Mouse (Mus musculus): ENCODE results near the gene Jmjd6. TPM values are rescaled to one million over a fixed set of nuclear protein-coding genes. Genes with fewer than 3 reads are reported as not detected.

Gene Jmjd6
- polyA plus RNA-seq, 2 experiments, result 57.0 to 68.0 TPM

GRCm38 (mm10) chr11:116854279-116854678 is 11.0 kb upstream of the Jmjd6 start:
- peaks cover 38% of the 10 kb centered on the region for H3K36me3 ChIP-seq (ENCODE audit: control insufficient read depth, insufficient read depth, low read length)
- peak overlapping the region; percentile 100 for H3K4me3 ChIP-seq (replicated peaks; ENCODE audit: low read length)
- DNase-seq (ENCODE audit: low spot score) (no peak), ATAC-seq (ENCODE audit: low FRiP score, low read depth) (no peak)
- TF ChIP-seq POLR2A (IDR thresholded peaks at IDR 0.05; ENCODE audit: borderline replicate concordance, extremely low read depth, insufficient read depth, insufficient read length), result no peak
- H3K27ac ChIP-seq (replicated peaks; ENCODE audit: low read depth, low read length), result peak overlapping the region; percentile 97; the same call in 1 of the 2 replicates
- H3K9me3 ChIP-seq (ENCODE audit: control insufficient read depth, low read length), result no peaks in the 10 kb centered on the region
- 29% methylated on average over 10 of the region's 10 CpGs for WGBS
- H3K9ac ChIP-seq (ENCODE audit: low read depth, low read length, severe bottlenecking), result peak overlapping the region; percentile 95
- peak overlapping the region; percentile 76 for H3K4me2 ChIP-seq (replicated peaks; ENCODE audit: low read depth, low read length, severe bottlenecking)
- H3K4me1 ChIP-seq (ENCODE audit: control insufficient read depth, insufficient read depth, low read length), result peaks cover 12% of the 10 kb centered on the region
- H3K27me3 ChIP-seq (ENCODE audit: control insufficient read depth, insufficient read depth, low read length), result no peaks in the 10 kb centered on the region

GRCm38 (mm10) chr11:116853512-116853928 is 10.3 kb upstream of the Jmjd6 start:
- Histone ChIP-seq H3K27me3 (ENCODE audit: control insufficient read depth, insufficient read depth, low read length) (no peaks in the 10 kb centered on the region), H3K36me3 (ENCODE audit: control insufficient read depth, insufficient read depth, low read length) (peaks cover 40% of the 10 kb centered on the region), H3K4me1 (ENCODE audit: control insufficient read depth, insufficient read depth, low read length) (peaks cover 12% of the 10 kb centered on the region), H3K4me3 (replicated peaks; ENCODE audit: low read length) (peak overlapping the region; percentile 100), H3K9me3 (ENCODE audit: control insufficient read depth, low read length) (no peaks in the 10 kb centered on the region), H3K4me2 (replicated peaks; ENCODE audit: low read depth, low read length, severe bottlenecking) (peak overlapping the region; percentile 76), H3K27ac (replicated peaks; ENCODE audit: low read depth, low read length) (peak overlapping the region; percentile 97), H3K9ac (ENCODE audit: low read depth, low read length, severe bottlenecking) (peak overlapping the region; percentile 95)
- 1% methylated on average over 32 of the region's 36 CpGs for WGBS
- no peak for TF ChIP-seq POLR2A (IDR thresholded peaks at IDR 0.05; ENCODE audit: borderline replicate concordance, extremely low read depth, insufficient read depth, insufficient read length)
- peak; percentile 90 for ATAC-seq (ENCODE audit: low FRiP score, low read depth)
- peak; percentile 97 for DNase-seq (ENCODE audit: low spot score)

DNA sequence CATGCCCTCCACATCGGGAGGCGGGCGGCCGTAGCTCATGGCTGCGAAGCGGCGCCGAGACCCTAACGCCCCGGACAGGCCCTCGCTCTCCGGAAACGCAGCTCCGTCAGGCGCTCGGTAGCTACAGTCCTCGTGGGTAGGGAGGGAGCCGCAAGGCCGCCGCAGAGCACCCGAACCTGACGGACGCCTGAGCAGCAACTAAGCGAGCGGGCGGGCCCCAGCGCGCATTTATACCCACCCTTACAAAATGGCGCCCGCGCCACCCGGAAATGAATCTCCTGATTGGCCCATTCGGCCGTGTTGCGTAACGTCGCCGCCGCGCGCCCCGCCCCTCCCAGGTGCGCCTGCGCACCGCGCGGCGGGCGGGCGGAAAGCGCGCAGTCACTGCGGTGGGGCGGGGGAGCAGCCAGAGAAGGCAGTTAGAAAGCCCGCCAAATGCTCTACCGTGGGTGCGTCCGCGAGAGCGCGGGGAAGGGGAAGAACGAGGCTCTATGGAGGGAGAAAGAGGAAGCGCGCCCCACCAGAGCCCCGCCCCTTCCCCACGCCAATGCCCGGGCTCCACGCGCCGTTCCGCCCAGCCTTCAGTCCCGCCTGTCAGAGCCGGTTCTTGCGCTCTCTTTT is 9.8 kb upstream of the Jmjd6 start, which contains the start of gene Srsf2:
TSS of gene Srsf2 (minus strand) at position 204 of the 621 bp plus-strand sequence.
- 0% methylated on average over 28 of the region's 74 CpGs for WGBS
- Histone ChIP-seq H3K9ac (ENCODE audit: low read depth, low read length, severe bottlenecking) (peak within 1 kb of the TSS; percentile 95), H3K9me3 (ENCODE audit: control insufficient read depth, low read length) (no peaks in the 10 kb centered on the region), H3K4me2 (replicated peaks; ENCODE audit: low read depth, low read length, severe bottlenecking) (peak within 1 kb of the TSS; percentile 76), H3K4me3 (replicated peaks; ENCODE audit: low read length) (peak within 1 kb of the TSS; percentile 100), H3K27ac (replicated peaks; ENCODE audit: low read depth, low read length) (peak within 1 kb of the TSS; percentile 97), H3K27me3 (ENCODE audit: control insufficient read depth, insufficient read depth, low read length) (no peaks in the 10 kb centered on the region), H3K4me1 (ENCODE audit: control insufficient read depth, insufficient read depth, low read length) (peaks cover 12% of the 10 kb centered on the region), H3K36me3 (ENCODE audit: control insufficient read depth, insufficient read depth, low read length) (peaks cover 45% of the 10 kb centered on the region)
- ATAC-seq (ENCODE audit: low FRiP score, low read depth), result peak; percentile 86
- DNase-seq (ENCODE audit: low spot score), result peak; percentile 96
- TF ChIP-seq POLR2A (IDR thresholded peaks at IDR 0.05; ENCODE audit: borderline replicate concordance, extremely low read depth, insufficient read depth, insufficient read length), result peak; percentile 100

DNA sequence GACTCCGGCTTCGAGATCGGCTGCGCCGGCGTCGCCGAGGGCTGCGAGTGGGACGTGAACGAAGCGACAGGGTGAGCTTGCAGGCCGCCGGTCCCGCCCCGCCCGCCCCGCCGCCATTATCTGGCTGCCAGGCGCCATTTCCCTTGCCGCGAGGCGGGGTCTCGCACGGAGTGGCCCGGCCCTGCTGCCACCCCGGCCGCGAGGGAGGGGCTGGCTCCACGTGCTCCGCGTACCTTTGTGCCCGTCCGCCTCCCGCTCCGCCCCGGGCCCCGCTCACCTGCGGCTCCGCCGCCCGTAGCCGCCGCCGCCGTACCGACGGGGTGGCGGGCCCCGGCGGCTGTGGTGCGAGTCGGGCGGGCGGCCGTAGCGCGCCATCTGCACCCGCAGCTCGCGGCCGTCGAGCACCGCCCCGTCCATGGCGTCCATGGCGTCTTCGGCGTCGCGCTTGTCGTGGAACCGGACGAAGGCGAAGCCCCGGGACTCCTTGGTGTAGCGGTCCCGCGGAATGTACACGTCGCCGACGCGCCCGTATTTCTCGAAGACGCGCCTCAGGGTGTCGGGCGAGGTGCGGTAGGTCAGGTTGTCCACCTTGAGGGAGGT is 9.1 kb upstream of the Jmjd6 start, which contains the start of gene Mfsd11:
TSS of gene Mfsd11 (plus strand) at position 150 of the 600 bp plus-strand sequence.
- H3K9ac ChIP-seq (ENCODE audit: low read depth, low read length, severe bottlenecking), result peak within 1 kb of the TSS; percentile 95
- H3K27ac ChIP-seq (replicated peaks; ENCODE audit: low read depth, low read length), result peak within 1 kb of the TSS; percentile 97
- peak within 1 kb of the TSS; percentile 100 for H3K4me3 ChIP-seq (replicated peaks; ENCODE audit: low read length)
- peaks cover 51% of the 10 kb centered on the region for H3K36me3 ChIP-seq (ENCODE audit: control insufficient read depth, insufficient read depth, low read length)
- peaks cover 12% of the 10 kb centered on the region for H3K4me1 ChIP-seq (ENCODE audit: control insufficient read depth, insufficient read depth, low read length)
- WGBS, result under 1% methylated on average over 66 of the region's 91 CpGs
- TF ChIP-seq POLR2A (IDR thresholded peaks at IDR 0.05; ENCODE audit: borderline replicate concordance, extremely low read depth, insufficient read depth, insufficient read length), result no peak
- H3K9me3 ChIP-seq (ENCODE audit: control insufficient read depth, low read length), result no peaks in the 10 kb centered on the region
- H3K27me3 ChIP-seq (ENCODE audit: control insufficient read depth, insufficient read depth, low read length), result no peaks in the 10 kb centered on the region
- DNase-seq (ENCODE audit: low spot score) (peak; percentile 70), ATAC-seq (ENCODE audit: low FRiP score, low read depth) (peak; percentile 25; the same call in 1 of the 2 replicates)
- peak within 1 kb of the TSS; percentile 76 for H3K4me2 ChIP-seq (replicated peaks; ENCODE audit: low read depth, low read length, severe bottlenecking)

- ATAC-seq (ENCODE audit: low FRiP score, low read depth) (no peak), DNase-seq (ENCODE audit: low spot score) (no peak)
- peak overlapping the region; percentile 97 for H3K27ac ChIP-seq (replicated peaks; ENCODE audit: low read depth, low read length)
- H3K4me3 ChIP-seq (replicated peaks; ENCODE audit: low read length), result peak overlapping the region; percentile 100
- H3K36me3 ChIP-seq (ENCODE audit: control insufficient read depth, insufficient read depth, low read length), result peaks cover 53% of the 10 kb centered on the region
- WGBS, result under 1% methylated on average over 23 of the region's 29 CpGs
- H3K9ac ChIP-seq (ENCODE audit: low read depth, low read length, severe bottlenecking), result peak overlapping the region; percentile 95
- H3K27me3 ChIP-seq (ENCODE audit: control insufficient read depth, insufficient read depth, low read length), result no peaks in the 10 kb centered on the region
- no peaks in the 10 kb centered on the region for H3K9me3 ChIP-seq (ENCODE audit: control insufficient read depth, low read length)
- peaks cover 12% of the 10 kb centered on the region for H3K4me1 ChIP-seq (ENCODE audit: control insufficient read depth, insufficient read depth, low read length)
- no peak for TF ChIP-seq POLR2A (IDR thresholded peaks at IDR 0.05; ENCODE audit: borderline replicate concordance, extremely low read depth, insufficient read depth, insufficient read length)
- H3K4me2 ChIP-seq (replicated peaks; ENCODE audit: low read depth, low read length, severe bottlenecking), result peak overlapping the region; percentile 76
These were observed 8.5 kb upstream of the Jmjd6 start for GRCm38 (mm10) chr11:116851576-116852290.
